Comparison of ENCODE assay signal across 8 mouse cellular contexts in the genomic region with DNA sequence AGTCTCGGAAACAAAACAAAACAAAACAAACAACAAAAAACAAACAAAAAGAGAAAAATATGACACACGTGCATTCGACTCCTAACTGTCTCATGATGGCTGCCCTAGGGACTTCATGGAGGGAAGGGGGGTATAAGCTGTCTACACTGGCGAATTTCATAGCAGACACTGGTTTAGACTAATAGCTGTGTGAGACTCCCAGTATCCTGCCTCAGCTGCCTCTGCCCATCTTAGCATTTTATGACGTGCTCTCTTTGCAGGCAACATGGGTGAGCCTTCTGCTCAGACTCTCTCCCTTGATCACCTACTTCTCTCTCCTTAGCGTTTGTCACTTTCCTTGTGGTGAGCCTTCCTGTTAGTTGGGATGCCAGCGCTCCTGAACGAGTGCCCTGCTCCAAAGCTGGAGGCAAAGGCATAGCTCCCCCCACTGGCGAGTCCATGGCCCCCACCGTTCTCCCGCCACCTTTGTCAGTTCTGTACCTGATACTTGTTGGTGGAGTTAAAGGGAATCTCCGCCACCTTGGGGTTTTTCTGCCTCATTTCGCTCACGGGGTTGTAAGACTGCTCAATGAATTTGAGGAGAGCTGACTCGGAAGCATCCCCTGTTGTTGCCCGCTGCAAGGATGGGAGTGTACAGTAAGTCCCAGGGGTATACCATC. TPM values are rescaled to one million over a fixed set of nuclear protein-coding genes. Genes with fewer than 3 reads are reported as not detected.
DNase-seq lines count a peak whose midpoint lies in the region; ATAC-seq lines count a peak whose summit lies in the region.

No protein-coding gene starts in this region.

- H3K4me1 ChIP-seq in embryonic facial prominence, embryonic 13.5 days, result peaks cover 14% of the 10 kb centered on the region; the same call in 1 of the 2 replicates

- intact Hi-C loops in heart, postnatal 36 days (cut with DNase I), result no loop called here

- DNase-seq in kidney, adult 9 months, result peak; percentile 33
- DNase-seq in kidney, adult 18-20 months, result no peak
- DNase-seq in brain, adult 2 months (ENCODE audit: low read depth, low spot score), result peak; percentile 27
- DNase-seq in heart, postnatal 36 days, result peak; percentile 38 to 49
- DNase-seq in lung, postnatal 36 days, result peak; percentile 58
- no peak for DNase-seq in urinary bladder, postnatal 4 days (ENCODE audit: low spot score in 2 of 2)
- DNase-seq in layer of hippocampus, adult 18-20 months (ENCODE audit: low spot score in 2 of 2), result no peak

- no peak for ATAC-seq in embryonic facial prominence, embryonic 13.5 days (ENCODE audit: insufficient number of reproducible peaks, insufficient read depth, low FRiP score, low TSS enrichment, low read depth)

- H3K27me3 ChIP-seq in embryonic facial prominence, embryonic 13.5 days, result peaks cover 24% of the 10 kb centered on the region

- no peaks in the 10 kb centered on the region for H3K9me3 ChIP-seq in embryonic facial prominence, embryonic 13.5 days

- H3K4me2 ChIP-seq in embryonic facial prominence, embryonic 13.5 days, result peak overlapping the region; percentile 30; the same call in 1 of the 2 replicates

- H3K36me3 ChIP-seq in embryonic facial prominence, embryonic 13.5 days, result no peaks in the 10 kb centered on the region

- no peak overlapping the region for H3K27ac ChIP-seq in embryonic facial prominence, embryonic 13.5 days

- H3K9ac ChIP-seq in embryonic facial prominence, embryonic 13.5 days, result no peak overlapping the region

- H3K4me3 ChIP-seq in embryonic facial prominence, embryonic 13.5 days, result no peak overlapping the region

- 29% methylated on average over 16 of the region's 16 CpGs for WGBS in embryonic facial prominence, embryonic 13.5 days

RNA-seq across cellular contexts. Expression of gene Atp1a4, which starts 14.5 kb away (rescaled TPM):
- polyA plus RNA-seq in embryonic facial prominence, embryonic 13.5 days (2015; fragmentation: Nextera tagmentation; extraction: Ambion mirVana), result not detected in 2 replicates
- total RNA-seq in heart, postnatal 36 days (2021), result not detected
- not detected for total RNA-seq in layer of hippocampus, adult 18-20 months (2021)

RNA-seq across cellular contexts. Expression of gene Igsf8, which starts 17.8 kb away (rescaled TPM):
- polyA plus RNA-seq in embryonic facial prominence, embryonic 13.5 days (2015; fragmentation: Nextera tagmentation; extraction: Ambion mirVana), result 46.9 and 49.8 TPM in 2 replicates
- 10 to 100 TPM; 10.9 to 12.4 TPM for total RNA-seq in heart, postnatal 36 days (2021)
- total RNA-seq in layer of hippocampus, adult 18-20 months (2021), result 100 to 1,000 TPM; 262 to 286 TPM

RNA-seq across cellular contexts. Expression of gene Casq1, which starts 24.0 kb away (rescaled TPM):
- polyA plus RNA-seq in embryonic facial prominence, embryonic 13.5 days (2015; fragmentation: Nextera tagmentation; extraction: Ambion mirVana), result 2.1 and 4.3 TPM in 2 replicates
- total RNA-seq in heart, postnatal 36 days (2021), result 1 to 10 TPM; 8.0 to 8.6 TPM
- under 1 TPM; 0.54 to 0.71 TPM for total RNA-seq in layer of hippocampus, adult 18-20 months (2021)

RNA-seq across cellular contexts. Expression of gene Pea15a, which starts 37.1 kb away (rescaled TPM):
- 79.3 and 83.7 TPM in 2 replicates for polyA plus RNA-seq in embryonic facial prominence, embryonic 13.5 days (2015; fragmentation: Nextera tagmentation; extraction: Ambion mirVana)
- 10 to 100 TPM; 59.1 to 65.0 TPM for total RNA-seq in heart, postnatal 36 days (2021)
- total RNA-seq in layer of hippocampus, adult 18-20 months (2021), result 100 to 1,000 TPM; 445 to 478 TPM

RNA-seq across cellular contexts. Expression of gene Atp1a2, which starts 54.2 kb away (rescaled TPM):
- polyA plus RNA-seq in embryonic facial prominence, embryonic 13.5 days (2015; fragmentation: Nextera tagmentation; extraction: Ambion mirVana), result 1.9 and 2.5 TPM in 2 replicates
- 100 to 1,000 TPM; 604 to 624 TPM for total RNA-seq in heart, postnatal 36 days (2021)
- 100 to 1,000 TPM; 555 to 598 TPM for total RNA-seq in layer of hippocampus, adult 18-20 months (2021)

Comparison
In these comparisons a context has a peak if more than half of its experiments do, and no peak if none do; other contexts are left out.
1. DNase-seq: peak in kidney, adult 9 months (single experiment), brain, adult 2 months (single experiment), heart, postnatal 36 days (2 of 2) and lung, postnatal 36 days (single experiment); none in kidney, adult 18-20 months (single experiment), urinary bladder, postnatal 4 days (0 of 2) and layer of hippocampus, adult 18-20 months (0 of 2).
2. RNA of gene Igsf8, which starts 17.8 kb away (total RNA-seq): 262 to 286 TPM in layer of hippocampus, adult 18-20 months; 10.9 to 12.4 TPM in heart, postnatal 36 days; every median in the first group is over 10 times any median in the second.
3. RNA of gene Casq1, which starts 24.0 kb away (total RNA-seq): 8.0 to 8.6 TPM in heart, postnatal 36 days; 0.54 to 0.71 TPM in layer of hippocampus, adult 18-20 months; every median in the first group is over 4 times any median in the second.